Mouse (Mus musculus) adrenal gland, postnatal 36 days (tissue): ENCODE measurements at regions not wholly inside any gene's neighbourhood (a gene's known extent, or its start where the extent isn't known, plus 50 kb on each side); places are given as distances from the start of the nearest gene placed in this dataset.

Experiments used
- DNase-seq, 2 experiments: peaks; one replicate each; pipeline ENCODE4 v3.0.0; 2021; ENCODE audit warnings: mixed read lengths in 1 of 2

- DNase-seq, result no peak
Observed at GRCm38 (mm10) chr16:29799893-29800292, 220.8 kb downstream of the Opa1 start.

GRCm38 (mm10) chr16:29800457-29800856, 221.3 kb downstream of the Opa1 start:
- DNase-seq, result no peak

GRCm38 (mm10) chr16:29802085-29802484, 223.0 kb downstream of the Opa1 start:
- no peak for DNase-seq

GRCm38 (mm10) chr16:29802603-29803002, 223.5 kb downstream of the Opa1 start:
- DNase-seq, result no peak

- DNase-seq, result no peak
Observed at GRCm38 (mm10) chr16:29807859-29808258, 228.7 kb downstream of the Opa1 start.

GRCm38 (mm10) chr16:29808851-29809250, 229.7 kb downstream of the Opa1 start:
- no peak for DNase-seq

GRCm38 (mm10) chr16:29813411-29814038, 234.4 kb downstream of the Opa1 start:
- peak in 1 of 2 experiments; percentile 42 for DNase-seq

- DNase-seq, result peak; percentile 89 to 94
Observed at GRCm38 (mm10) chr16:29814039-29814438, 234.9 kb downstream of the Opa1 start.

- no peak for DNase-seq
Observed at GRCm38 (mm10) chr16:29814655-29815054, 235.5 kb downstream of the Opa1 start.

GRCm38 (mm10) chr16:29815200-29815599, 236.1 kb downstream of the Opa1 start:
- no peak for DNase-seq

- DNase-seq, result no peak
Observed at GRCm38 (mm10) chr16:29815632-29816337, 236.7 kb downstream of the Opa1 start.

- DNase-seq, result peak in 1 of 2 experiments; percentile 48
Observed at GRCm38 (mm10) chr16:29816681-29817369, 237.7 kb downstream of the Opa1 start.

- no peak for DNase-seq
Observed at GRCm38 (mm10) chr16:29818807-29819440, 239.8 kb downstream of the Opa1 start.

- DNase-seq, result no peak
Observed at GRCm38 (mm10) chr16:29820704-29821103, 241.6 kb downstream of the Opa1 start.

GRCm38 (mm10) chr16:29822110-29822509, 242.1 kb upstream of the Hes1 start:
- DNase-seq, result no peak

GRCm38 (mm10) chr16:29822843-29823401, 241.3 kb upstream of the Hes1 start:
- DNase-seq, result no peak

- DNase-seq, result no peak
Observed at GRCm38 (mm10) chr16:29826927-29827326, 237.3 kb upstream of the Hes1 start.

- DNase-seq, result no peak
Observed at GRCm38 (mm10) chr16:29827776-29828175, 236.4 kb upstream of the Hes1 start.

GRCm38 (mm10) chr16:29829457-29829856, 234.7 kb upstream of the Hes1 start:
- no peak for DNase-seq

- no peak for DNase-seq
Observed at GRCm38 (mm10) chr16:29830101-29830500, 234.1 kb upstream of the Hes1 start.

GRCm38 (mm10) chr16:29833298-29833697, 230.9 kb upstream of the Hes1 start:
- DNase-seq, result no peak

GRCm38 (mm10) chr16:29833875-29834274, 230.3 kb upstream of the Hes1 start:
- DNase-seq, result no peak
